Mouse (Mus musculus) heart, embryonic 14.5 days (tissue): ENCODE data around the gene Dnmbp. TPM values are rescaled to one million over a fixed set of nuclear protein-coding genes. Genes with fewer than 3 reads are reported as not detected.
A peak's percentile ranks its signal among the peaks of the same experiment; 100 is the strongest.

Experiments
- ATAC-seq: fragments of 200-750 bp; cut with Nextera tagmentation; 2 replicates; pipeline ENCODE4 v1.8.0; 2017; ENCODE audit warnings: low read depth, moderate TSS enrichment; ENCODE audit not compliant: insufficient number of reproducible peaks, insufficient read depth, low FRiP score
- H3K27ac ChIP-seq, 2 experiments: fragments of 200-500 bp in 1 of 2; fragments of 300-500 bp in 1 of 2; sonication (generic) in 1 of 2; replicated peaks in 1 of 2; 2 replicates each; pipeline ENCODE4 v1.5.1; 2012 to 2014; ENCODE audit warnings: low read depth in 2 of 2, low read length in 2 of 2, control low read depth in 1 of 2, mild to moderate bottlenecking in 1 of 2, mixed read lengths in 1 of 2; ENCODE audit not compliant: control insufficient read depth in 1 of 2, insufficient read depth in 1 of 2
- H3K27me3 ChIP-seq: fragments of 300-500 bp; sonication (generic); 2 replicates; pipeline ENCODE4 v1.6.1; 2014; ENCODE audit warnings: mild to moderate bottlenecking, low read length, control low read depth; ENCODE audit not compliant: control insufficient read depth, insufficient read depth
- H3K36me3 ChIP-seq: fragments of 300-500 bp; sonication (generic); 2 replicates; pipeline ENCODE4 v1.6.1; 2014; ENCODE audit warnings: mild to moderate bottlenecking, control low read depth, low read length, mixed read lengths; ENCODE audit not compliant: control insufficient read depth, insufficient read depth
- H3K4me1 ChIP-seq, 2 experiments: fragments of 200-500 bp in 1 of 2; fragments of 300-500 bp in 1 of 2; sonication (generic) in 1 of 2; 2 replicates each; pipeline ENCODE4 v1.6.1; 2012 to 2014; ENCODE audit warnings: low read length in 2 of 2, control low read depth in 1 of 2, mixed read lengths in 1 of 2; ENCODE audit not compliant: control insufficient read depth in 2 of 2, insufficient read depth in 2 of 2
- H3K4me2 ChIP-seq: fragments of 300-500 bp; sonication (generic); 2 replicates; pipeline ENCODE4 v1.6.1; 2014; ENCODE audit warnings: mild to moderate bottlenecking, low read length
- H3K4me3 ChIP-seq, 2 experiments: fragments of 200-500 bp in 1 of 2; fragments of 300-500 bp in 1 of 2; sonication (generic) in 1 of 2; 2 replicates each; pipeline ENCODE4 v1.5.1; 2012 to 2014; ENCODE audit warnings: low read length in 2 of 2, mild to moderate bottlenecking in 2 of 2, control low read depth in 1 of 2, low read depth in 1 of 2, moderate library complexity in 1 of 2; ENCODE audit not compliant: control insufficient read depth in 1 of 2, insufficient read depth in 1 of 2
- H3K9ac ChIP-seq: fragments of 300-500 bp; sonication (generic); 2 replicates; pipeline ENCODE4 v1.6.1; 2014; ENCODE audit warnings: mild to moderate bottlenecking, low read length
- H3K9me3 ChIP-seq: fragments of 300-500 bp; sonication (generic); 2 replicates; pipeline ENCODE4 v1.6.1; 2016; ENCODE audit warnings: low read length, control low read depth; ENCODE audit not compliant: control insufficient read depth
- WGBS: fragments of 180-500 bp; shearing (Covaris S2); extraction: QIAGEN DNeasy Blood & Tissue Kit; methylation state at CpG from one replicate; pipeline ENCODE4 v1.1.7; 2014; 5-methylcytosine and 5-hydroxymethylcytosine counted together
- polyA plus RNA-seq: library from polyadenylated mRNA; unstranded; fragments of >200 nt; fragmentation: Nextera tagmentation; extraction: Ambion mirVana; gene quantifications from 2 replicates; pipeline ENCODE4 v1.2.1, GENCODE M21; 2014

Dnmbp gene
- polyA plus RNA-seq, 1 experiment from 2014 or later = 9.8 TPM

- Histone ChIP-seq H3K9ac (no peak overlapping the region), H3K4me3 (no peak overlapping the region), H3K27ac (no peak overlapping the region), H3K4me1 (peaks cover 6 to 14% of the 10 kb centered on the region in 2 experiments), H3K4me2 (no peak overlapping the region), H3K9me3 (no peaks in the 10 kb centered on the region), H3K27me3 (no peaks in the 10 kb centered on the region), H3K36me3 (no peaks in the 10 kb centered on the region)
- 72% methylated on average over 16 of the region's 16 CpGs for WGBS
- ATAC-seq = no peak
These were observed 3.1 kb upstream of the Dnmbp start for GRCm38 (mm10) chr19:43943076-43943475.

DNA sequence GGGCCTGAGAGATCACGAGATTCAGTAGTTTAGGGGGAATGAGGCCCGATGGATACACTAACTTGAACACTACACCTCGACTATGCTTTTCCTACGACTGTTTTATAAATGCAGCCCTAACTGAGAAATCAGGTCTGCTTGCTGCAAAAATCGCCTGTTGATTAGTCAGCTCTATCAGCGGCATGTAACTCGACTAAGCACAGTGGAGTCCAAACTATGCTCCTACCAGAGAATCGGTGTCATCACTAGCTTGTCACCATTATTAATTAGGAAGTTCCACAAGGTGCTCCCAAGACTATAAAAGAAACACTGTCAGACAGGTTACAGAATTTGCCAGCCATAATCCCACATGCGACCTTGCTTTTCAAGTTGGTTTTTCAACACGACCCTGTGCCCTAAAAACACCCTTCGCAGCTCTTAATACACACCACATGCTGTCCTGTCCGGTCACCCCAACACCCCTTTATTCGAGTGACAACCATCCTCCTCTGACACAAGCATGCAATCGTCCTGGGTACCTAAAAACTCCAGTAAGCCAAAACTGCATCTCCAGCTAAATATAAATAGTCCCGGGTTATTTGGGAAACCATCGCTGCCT lies 721 bp downstream of the Dnmbp start:
- Histone ChIP-seq H3K4me1 (peaks cover 17 to 31% of the 10 kb centered on the region in 2 experiments), H3K9ac (peak overlapping the region; percentile 85), H3K27me3 (no peaks in the 10 kb centered on the region), H3K27ac (peak overlapping the region; percentile 43 to 79; a peak in 3 of 4 replicates), H3K4me3 (peak overlapping the region; percentile 74 to 83), H3K9me3 (no peaks in the 10 kb centered on the region), H3K36me3 (no peaks in the 10 kb centered on the region), H3K4me2 (peak overlapping the region; percentile 87)
- 12% methylated on average over 16 of the region's 16 CpGs for WGBS
- ATAC-seq = no peak

GRCm38 (mm10) chr19:43938355-43938754 lies 1.6 kb downstream of the Dnmbp start:
- no peaks in the 10 kb centered on the region for H3K9me3 ChIP-seq
- H3K9ac ChIP-seq = peak overlapping the region; percentile 40; the same call in 1 of the 2 replicates
- peak overlapping the region; percentile 87 for H3K4me2 ChIP-seq
- peak overlapping the region; percentile 15 to 83; a peak in 2 of 4 replicates for H3K4me3 ChIP-seq
- no peaks in the 10 kb centered on the region for H3K36me3 ChIP-seq
- 11% methylated on average over 11 of the region's 11 CpGs for WGBS
- no peaks in the 10 kb centered on the region for H3K27me3 ChIP-seq
- ATAC-seq = no peak
- H3K27ac ChIP-seq = peak overlapping the region; percentile 41 to 79; a peak in 3 of 4 replicates
- peaks cover 17 to 31% of the 10 kb centered on the region in 2 experiments for H3K4me1 ChIP-seq

DNA sequence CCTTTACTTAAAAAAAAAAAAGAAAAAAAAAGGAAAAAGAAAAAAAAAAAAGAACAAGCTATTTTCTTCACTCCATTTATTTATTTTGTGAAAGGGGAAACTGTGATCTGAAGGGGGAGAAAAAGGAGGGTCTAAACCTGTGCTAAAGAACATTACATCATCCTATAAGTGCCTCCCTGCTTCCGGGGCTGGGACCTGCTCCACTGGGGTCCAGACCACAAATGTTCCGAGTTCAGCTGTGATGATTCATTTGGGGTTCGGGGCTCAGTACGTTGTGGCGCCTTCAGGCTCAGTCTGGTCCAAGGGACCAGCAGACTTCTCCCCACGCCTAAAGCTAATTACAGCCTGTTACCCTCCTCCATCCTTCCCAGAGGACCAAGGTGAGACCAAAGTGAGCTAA lies 9.1 kb downstream of the Dnmbp start:
- no peak overlapping the region for H3K27ac ChIP-seq
- no peaks in the 10 kb centered on the region for H3K36me3 ChIP-seq
- H3K27me3 ChIP-seq = no peaks in the 10 kb centered on the region
- no peak overlapping the region for H3K4me3 ChIP-seq
- no peak for ATAC-seq
- 85% methylated on average over 6 of the region's 6 CpGs for WGBS
- no peak overlapping the region for H3K9ac ChIP-seq
- H3K4me2 ChIP-seq = no peak overlapping the region
- H3K4me1 ChIP-seq = peaks cover 11 to 31% of the 10 kb centered on the region in 2 experiments
- no peaks in the 10 kb centered on the region for H3K9me3 ChIP-seq

DNA sequence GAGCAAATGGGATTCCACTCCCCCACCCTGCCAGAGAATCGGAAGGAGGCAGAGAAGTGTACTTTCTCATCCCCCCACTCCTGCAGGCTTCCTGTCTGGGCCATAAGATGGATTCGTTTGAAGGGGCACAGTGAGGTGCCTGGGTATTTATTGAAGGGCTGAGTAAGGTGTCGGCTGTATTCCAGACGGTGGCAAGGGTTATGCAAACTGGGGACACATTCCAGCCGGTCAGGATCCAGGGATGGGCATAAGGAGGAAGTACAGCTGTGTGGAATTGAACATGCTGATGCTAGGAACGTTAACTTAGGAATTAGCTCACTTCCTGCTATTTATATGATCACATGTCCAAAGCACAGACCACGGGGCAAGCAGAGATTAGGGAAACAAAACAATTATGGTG lies 9.6 kb downstream of the Dnmbp start:
- H3K36me3 ChIP-seq = no peaks in the 10 kb centered on the region
- H3K9ac ChIP-seq = peak overlapping the region; percentile 21
- H3K4me3 ChIP-seq = no peak overlapping the region
- peaks cover 11 to 31% of the 10 kb centered on the region in 2 experiments for H3K4me1 ChIP-seq
- H3K4me2 ChIP-seq = peak overlapping the region; percentile 29; the same call in 1 of the 2 replicates
- no peaks in the 10 kb centered on the region for H3K27me3 ChIP-seq
- no peak for ATAC-seq
- no peaks in the 10 kb centered on the region for H3K9me3 ChIP-seq
- 31% methylated on average over 7 of the region's 7 CpGs for WGBS
- H3K27ac ChIP-seq = peak overlapping the region in 1 of 2 experiments; percentile 33; a peak in 1 of 4 replicates

- no peaks in the 10 kb centered on the region for H3K9me3 ChIP-seq
- H3K4me3 ChIP-seq = no peak overlapping the region
- H3K4me1 ChIP-seq = peaks cover 11 to 31% of the 10 kb centered on the region in 2 experiments
- H3K4me2 ChIP-seq = peak overlapping the region; percentile 29; the same call in 1 of the 2 replicates
- no peak for ATAC-seq
- no peaks in the 10 kb centered on the region for H3K27me3 ChIP-seq
- H3K9ac ChIP-seq = peak overlapping the region; percentile 21
- H3K36me3 ChIP-seq = no peaks in the 10 kb centered on the region
- no peak overlapping the region for H3K27ac ChIP-seq
- 33% methylated on average over 11 of the region's 11 CpGs for WGBS
These were observed 10.1 kb downstream of the Dnmbp start for GRCm38 (mm10) chr19:43929869-43930268.

- peaks cover 5% of the 10 kb centered on the region; the same call in 1 of the 2 replicates for H3K36me3 ChIP-seq
- peaks cover 11 to 34% of the 10 kb centered on the region in 2 experiments for H3K4me1 ChIP-seq
- H3K9me3 ChIP-seq = peaks cover 3% of the 10 kb centered on the region; the same call in 1 of the 2 replicates
- no peaks in the 10 kb centered on the region for H3K27me3 ChIP-seq
- WGBS = 69% methylated on average over 5 of the region's 5 CpGs
- H3K4me2 ChIP-seq = no peak overlapping the region
- H3K27ac ChIP-seq = no peak overlapping the region
- H3K4me3 ChIP-seq = no peak overlapping the region
- no peak for ATAC-seq
- no peak overlapping the region for H3K9ac ChIP-seq
These were observed 12.0 kb downstream of the Dnmbp start for GRCm38 (mm10) chr19:43927967-43928366.
